Mouse (Mus musculus) spleen, postnatal 4 days (tissue): ENCODE results near the gene Clmp.
"Not testable (repeated sequence)": the region's sequence is repeated elsewhere in the genome, so short reads cannot be mapped to it uniquely, and the experiment has no call there.

Experiments used
- DNase-seq, 2 experiments: peaks; one replicate each; pipeline ENCODE4 v3.0.0; 2022; ENCODE audit warnings: low spot score in 2 of 2

The Clmp gene

DNA sequence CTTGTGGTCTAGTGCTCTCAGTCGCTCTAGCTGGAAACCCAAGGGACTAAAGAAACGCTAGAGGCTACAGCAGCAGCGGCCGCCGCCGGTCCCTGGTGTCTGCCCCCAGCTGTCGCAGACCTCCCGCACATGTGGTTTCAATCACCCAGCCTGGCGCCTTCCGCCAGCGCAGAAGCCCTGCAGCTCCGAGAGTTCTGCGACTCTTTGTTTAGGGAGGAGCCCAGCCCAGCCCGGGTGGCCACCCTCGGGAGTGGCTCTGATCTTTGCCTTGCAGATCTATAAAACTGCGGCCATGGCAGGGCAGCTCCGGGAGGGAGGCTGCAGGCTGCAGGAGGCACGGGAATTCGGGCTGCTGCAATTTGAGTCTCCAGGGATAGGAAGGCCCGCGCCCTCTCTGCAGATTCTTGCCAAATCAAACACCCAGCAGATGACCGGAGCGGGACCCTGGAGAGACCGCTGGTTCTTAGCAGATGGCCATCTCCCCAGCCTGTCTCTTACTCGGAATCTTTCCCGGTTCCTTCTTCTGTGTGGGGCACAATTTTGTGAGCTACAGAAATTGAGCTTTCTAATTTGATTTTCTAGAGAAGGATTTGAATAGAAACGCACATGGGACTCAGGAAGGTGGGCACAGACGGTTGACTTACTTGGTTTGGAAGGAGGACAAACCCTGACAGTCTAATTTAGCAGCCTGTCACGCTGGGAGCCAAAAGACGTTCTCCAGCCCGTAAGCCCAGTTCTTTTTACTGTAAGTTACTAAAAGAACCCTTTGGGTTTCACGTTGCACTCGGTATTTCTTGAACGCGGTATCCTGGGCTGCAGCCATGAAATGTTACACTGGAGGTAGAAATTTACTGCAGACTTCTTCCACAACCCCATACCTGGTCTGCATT lies 45.2 kb downstream of the Clmp start:
- DNase-seq = peak; percentile 39 to 76

GRCm38 (mm10) chr9:40731591-40732048 lies 45.9 kb downstream of the Clmp start:
- no peak for DNase-seq

DNA sequence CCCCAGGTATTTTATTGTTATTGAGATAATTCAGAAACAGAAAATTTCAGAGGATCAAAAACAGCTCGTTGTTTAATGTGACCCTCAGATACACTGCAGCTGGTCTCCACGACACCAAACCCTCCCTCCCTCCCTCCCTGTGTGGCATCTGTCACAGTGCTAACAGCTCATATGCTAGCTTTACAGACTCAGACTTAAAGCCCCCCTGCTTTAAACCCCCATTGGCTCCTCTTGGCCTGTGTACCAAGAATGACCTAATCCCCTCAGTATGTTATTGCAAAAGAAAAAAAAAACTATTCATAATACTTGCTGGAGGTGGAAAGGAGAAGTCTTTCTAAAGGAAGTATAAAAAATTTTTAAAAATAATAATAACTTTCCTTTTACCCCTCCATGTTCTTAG lies 46.5 kb downstream of the Clmp start:
- no peak for DNase-seq

DNA sequence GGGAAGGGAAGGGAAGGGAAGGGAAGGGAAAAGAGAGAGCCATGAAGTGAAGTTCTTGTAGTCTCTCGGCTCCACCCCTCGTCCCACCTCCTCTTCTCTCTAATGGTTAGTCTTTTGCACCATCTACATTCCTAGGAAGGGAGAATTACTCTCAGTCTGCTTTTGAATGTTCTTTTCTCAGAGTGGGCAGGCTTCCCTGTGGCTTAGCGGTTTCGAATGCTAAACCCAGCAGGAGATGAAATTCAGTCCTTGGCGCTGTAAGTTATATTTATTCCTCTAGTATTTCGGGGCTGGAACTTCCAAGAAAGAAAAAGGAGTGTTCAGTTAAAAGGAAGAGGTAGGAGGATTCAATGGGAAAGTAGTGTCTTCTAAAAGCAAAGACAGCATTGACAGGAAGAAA lies 51.4 kb downstream of the Clmp start:
- no peak for DNase-seq

GRCm38 (mm10) chr9:40743525-40744034 lies 57.8 kb downstream of the Clmp start:
- DNase-seq = no peak

DNA sequence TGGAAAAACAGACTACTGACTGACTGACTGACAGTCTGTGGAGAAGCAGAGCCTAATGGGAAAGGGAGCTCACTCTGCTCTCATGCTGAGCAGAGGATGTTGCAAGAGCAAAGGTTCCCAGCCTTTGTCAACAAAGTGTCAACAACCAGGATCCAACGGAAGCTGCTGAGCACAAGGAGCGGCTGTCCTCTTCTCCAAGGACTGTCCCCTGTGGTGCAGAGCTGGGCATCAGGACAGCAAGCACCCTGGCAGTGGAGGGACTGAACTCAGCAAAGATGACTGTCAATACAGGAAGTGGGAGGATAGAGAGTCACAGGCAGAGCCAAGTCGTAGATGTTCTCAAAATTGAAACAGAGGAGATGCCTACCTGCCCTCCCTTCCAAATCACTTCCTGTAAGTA lies 58.5 kb downstream of the Clmp start:
- DNase-seq = peak in 1 of 2 experiments; percentile 65

- DNase-seq = no peak
Observed at GRCm38 (mm10) chr9:40746796-40747195, 61.0 kb downstream of the Clmp start.

DNA sequence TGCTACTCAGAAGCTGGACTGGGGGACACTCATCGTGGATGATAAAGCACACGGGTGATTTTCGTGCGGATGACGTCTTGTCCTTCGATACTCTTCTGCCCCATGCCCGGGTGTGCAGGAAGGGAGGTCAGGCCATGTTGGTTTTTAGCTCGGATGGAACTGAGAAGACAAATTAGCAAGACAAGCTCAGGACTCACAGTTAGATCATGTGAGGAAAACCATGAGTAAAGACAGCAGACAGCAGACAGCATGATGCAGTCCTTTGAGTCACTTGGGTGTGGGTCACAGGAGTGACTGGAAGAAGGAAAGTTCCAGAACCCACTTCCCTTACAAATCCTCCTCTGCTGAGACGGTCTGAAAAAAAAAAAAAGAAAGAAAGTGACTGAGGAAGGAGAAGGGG lies 61.5 kb downstream of the Clmp start:
- DNase-seq = no peak

DNA sequence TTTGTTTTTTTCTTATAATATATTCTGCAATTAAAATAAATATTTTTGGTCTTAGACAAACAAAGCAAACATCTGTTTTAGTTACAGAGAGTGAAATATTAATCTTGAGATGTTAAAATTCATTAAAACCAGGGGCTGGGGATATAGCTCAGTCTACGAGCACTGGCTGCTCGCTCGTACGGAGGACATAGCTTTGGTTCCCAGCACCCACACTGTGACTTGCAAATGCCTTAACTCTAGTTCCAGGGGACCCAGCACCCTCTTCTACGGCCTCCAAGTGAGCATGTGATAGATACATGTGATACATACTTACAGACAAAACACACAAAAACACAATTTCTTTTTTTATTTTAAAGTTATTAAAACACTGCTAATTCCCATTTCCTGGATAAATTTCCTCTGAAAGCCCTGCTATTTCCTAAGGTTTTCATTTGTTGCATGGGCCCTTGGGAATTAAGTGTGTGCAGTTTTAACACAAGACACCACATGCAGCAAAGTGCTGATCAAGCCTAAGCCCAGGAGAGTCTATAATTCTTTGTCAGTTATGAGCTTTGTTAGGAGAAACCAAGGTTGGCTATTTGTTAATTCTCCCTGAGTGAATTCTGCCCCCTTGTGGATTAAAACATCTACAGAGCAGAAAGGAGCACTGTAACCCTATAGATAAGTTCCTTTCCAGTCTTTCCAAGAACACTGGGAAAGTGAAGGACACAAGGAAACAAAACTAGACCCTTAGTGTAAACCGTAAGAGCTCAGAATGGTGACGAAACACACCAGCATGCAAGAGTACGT lies 64.3 kb downstream of the Clmp start:
- no peak for DNase-seq

GRCm38 (mm10) chr9:40751749-40752148 lies 66.0 kb downstream of the Clmp start:
- no peak for DNase-seq

DNA sequence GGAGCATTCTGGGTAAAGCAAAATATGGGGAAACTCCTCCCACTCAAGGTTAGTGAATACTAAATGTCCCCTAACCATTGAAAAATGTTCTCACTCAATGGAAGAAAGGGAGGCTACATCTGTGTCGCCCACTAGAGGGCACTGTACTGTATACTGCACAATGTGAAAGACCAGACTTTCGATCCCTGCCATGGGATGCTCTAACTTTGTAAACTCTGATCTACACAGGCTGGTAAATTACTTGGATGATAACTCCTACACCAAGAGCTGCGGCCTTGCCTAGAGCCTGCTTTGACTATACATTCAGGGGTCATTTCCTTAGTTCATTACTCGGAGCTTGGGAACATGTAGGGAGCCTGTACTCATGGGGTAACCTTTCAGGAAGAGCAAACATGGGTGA lies 70.6 kb downstream of the Clmp start:
- peak; percentile 36 to 74 for DNase-seq

- peak in 1 of 2 experiments; percentile 20 for DNase-seq
Observed at GRCm38 (mm10) chr9:40757105-40757626, 71.4 kb downstream of the Clmp start.

- peak; percentile 58 to 69 for DNase-seq
Observed at GRCm38 (mm10) chr9:40757685-40758270, 72.0 kb downstream of the Clmp start.

DNA sequence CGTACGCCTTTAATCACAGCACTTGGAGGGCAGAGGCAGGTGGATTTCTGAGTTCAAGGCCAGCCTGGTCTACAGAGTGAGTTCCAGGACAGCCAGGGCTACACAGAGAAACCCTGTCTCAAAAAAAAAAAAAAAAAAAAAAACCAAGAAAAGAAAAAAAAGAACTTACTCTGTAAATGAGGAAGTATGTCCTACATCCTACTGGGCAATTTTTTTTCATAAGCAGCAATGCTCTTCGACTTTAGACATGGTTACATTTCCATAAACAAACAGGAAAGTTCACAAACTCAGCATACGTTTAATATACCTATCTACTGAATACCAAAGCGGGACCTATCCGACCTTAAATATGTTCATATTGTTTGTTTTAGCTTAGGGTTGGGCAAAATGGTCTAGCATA lies 76.6 kb downstream of the Clmp start:
- DNase-seq = no peak

- no peak for DNase-seq
Observed at GRCm38 (mm10) chr9:40764887-40765580, 79.3 kb downstream of the Clmp start.

GRCm38 (mm10) chr9:40765581-40765940 lies 79.8 kb downstream of the Clmp start:
- no peak for DNase-seq

DNA sequence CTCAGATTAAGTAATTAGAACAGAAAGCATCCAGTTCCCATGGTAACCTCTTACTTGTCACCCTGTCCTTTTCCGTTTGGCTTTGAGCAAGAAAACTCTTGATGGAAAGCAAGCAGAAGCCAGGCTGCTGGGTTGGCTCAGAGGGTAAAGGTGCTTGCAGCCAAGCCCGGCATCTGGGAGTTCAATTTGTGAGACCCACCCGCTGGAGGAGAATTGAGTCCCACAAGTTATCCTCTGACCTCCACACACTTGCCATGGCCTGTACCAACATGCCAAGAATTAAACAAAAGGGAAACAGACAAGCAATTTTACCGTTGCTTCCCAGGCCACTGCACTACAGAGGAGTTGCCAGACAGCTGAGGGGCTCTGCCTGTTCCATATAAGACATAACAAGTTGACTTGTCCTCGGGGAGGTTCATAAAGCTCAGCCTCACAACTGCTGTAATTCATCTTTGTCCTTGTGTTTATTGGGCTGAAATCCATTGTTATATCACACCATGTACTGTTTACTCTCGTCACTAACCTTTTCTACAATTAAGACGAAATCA lies 80.4 kb downstream of the Clmp start:
- DNase-seq = no peak

GRCm38 (mm10) chr9:40767946-40768345 lies 82.2 kb downstream of the Clmp start:
- DNase-seq = no peak

DNA sequence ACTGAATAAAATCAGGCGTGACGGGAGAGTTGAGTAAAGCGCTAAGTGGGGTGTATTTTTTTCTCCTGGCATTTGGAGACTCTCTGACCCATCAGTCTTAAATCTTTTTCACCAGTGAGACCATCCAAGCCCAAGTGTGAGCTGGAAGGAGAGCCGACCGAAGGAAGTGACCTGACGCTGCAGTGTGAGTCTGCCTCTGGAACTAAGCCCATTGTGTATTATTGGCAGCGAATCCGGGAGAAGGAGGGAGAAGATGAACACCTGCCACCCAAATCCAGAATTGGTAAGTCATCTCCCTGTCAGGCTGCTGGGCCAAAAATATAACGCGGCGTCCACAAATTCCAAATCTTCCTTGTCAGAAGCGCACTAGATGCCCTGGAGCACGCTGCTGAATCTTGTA lies 86.5 kb downstream of the Clmp start:
- DNase-seq = no peak

- DNase-seq = not testable (repeated sequence)
Observed at GRCm38 (mm10) chr9:40773142-40773541, 87.4 kb downstream of the Clmp start.

GRCm38 (mm10) chr9:40773869-40774268 lies 88.1 kb downstream of the Clmp start:
- DNase-seq = no peak
